Mouse (Mus musculus) right cerebral cortex, adult 18-20 months (tissue): Measurements from ENCODE around the gene Gm49711.
A peak's percentile ranks its signal among the peaks of the same experiment; 100 is the strongest.
"Not testable (repeated sequence)": the region's sequence is repeated elsewhere in the genome, so short reads cannot be mapped to it uniquely, and the experiment has no call there.

Experiments used
- DNase-seq: peaks from one replicate; pipeline ENCODE4 v3.0.0; 2022; ENCODE audit warnings: mixed read lengths

Gene Gm49711

DNA sequence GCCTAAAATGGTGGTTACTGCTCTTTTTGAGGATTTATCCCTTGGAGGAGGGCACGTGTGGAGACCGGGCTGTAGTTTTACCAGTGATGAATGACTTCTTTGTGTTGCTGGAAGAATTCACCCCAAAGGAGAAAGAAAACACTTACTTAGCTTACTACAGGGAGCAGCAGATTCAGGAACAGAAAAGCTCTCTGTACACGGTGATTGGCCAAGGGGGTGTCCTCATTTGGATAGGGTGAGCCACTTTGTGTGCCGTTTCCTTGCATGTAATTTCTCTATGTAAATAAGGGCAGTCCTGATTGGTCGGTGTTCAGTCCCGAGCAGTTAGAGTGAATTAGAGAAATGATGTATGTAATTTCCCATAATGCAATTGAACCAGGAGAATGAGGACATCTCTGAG, 137.0 kb downstream of the Gm49711 start:
- DNase-seq: no peak

DNA sequence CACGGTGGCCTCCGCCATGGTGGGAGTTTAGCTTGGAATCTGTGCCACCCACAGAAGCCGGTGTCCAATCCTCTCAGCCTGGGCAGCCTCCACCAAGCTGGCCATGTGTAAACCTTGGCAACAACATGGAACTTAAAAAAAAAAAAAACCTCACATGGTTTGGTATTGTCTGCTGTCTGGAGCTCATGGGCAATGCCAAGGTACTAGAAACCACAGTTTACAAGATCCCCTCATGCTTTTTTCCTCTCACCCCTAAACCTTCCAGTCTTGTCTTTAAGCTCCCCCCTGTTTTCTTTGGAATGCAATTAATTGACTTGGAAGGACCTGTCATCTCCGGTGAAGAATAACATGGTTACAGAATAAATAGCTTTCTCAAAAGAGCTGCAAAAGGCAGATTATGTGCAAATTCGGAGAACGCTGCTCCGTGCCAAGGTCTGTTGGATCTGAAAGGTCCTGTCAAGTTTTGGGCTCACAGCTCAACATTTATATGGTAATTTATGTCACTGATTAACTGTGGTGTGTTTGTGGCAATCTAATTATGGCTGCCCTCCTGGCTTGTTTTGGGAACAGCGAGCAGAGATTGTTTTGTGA, 138.7 kb downstream of the Gm49711 start:
- DNase-seq: no peak

DNA sequence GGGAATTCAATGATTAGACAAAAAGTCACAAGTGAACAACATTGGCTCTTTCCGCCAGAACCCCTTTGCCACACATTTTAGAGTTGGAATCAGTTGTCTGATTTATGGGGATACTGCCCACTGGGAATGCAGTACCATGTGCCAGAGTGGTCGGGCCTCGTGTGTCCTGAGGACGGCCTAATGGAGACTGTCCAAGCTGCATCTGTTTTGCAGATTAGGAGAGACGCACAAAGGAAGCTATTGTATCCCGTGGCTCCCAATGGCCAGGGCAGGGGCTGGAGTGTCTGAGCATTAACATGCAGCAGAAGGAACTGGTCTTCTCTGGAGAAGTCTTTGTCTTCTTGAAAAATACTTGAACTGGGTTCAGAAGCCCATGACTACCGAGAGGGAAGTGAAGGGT, 142.5 kb downstream of the Gm49711 start:
- peak; percentile 20 for DNase-seq

DNA sequence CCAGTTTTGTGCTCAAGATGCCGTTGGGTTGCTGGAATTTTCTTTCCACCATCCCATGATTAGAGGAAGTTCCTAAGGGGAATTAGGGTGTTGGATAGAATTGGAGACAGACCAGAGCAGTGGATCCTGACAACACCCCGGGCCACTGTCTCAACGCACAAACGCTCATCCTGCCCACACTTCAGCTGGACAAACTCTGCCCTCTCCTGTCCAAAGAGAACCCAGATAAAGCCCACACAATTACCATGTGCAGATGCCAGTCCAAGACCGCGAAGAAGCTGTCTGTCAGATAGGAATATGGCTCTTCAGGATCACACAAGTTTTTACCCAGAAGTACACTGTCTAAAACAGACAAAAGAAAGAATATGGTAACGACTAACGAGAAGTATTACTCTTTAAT, 145.5 kb downstream of the Gm49711 start:
- no peak for DNase-seq

DNA sequence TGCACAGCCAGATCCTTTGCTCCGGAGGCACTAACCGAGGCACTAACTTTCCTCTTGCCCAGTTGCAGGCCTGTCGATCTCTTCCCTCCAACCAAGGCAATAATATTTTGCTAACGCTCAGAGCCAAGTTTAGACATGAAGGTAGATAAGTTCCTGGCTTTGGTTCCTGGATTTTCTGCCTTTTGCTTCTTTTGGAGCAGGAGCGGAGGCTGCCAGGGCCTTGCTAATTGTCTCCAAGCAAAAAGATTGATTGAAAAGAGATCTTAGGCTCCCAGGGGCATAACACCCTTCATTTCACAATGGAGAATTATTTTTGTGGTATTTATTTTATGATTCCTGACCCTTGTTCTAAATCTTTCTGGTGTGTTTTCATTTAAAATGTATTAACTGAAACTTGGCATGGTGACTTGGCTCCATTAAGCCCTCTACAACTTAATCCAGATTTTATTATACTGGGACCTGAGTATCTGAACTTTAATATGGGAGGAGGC, 151.2 kb downstream of the Gm49711 start:
- no peak for DNase-seq

DNA sequence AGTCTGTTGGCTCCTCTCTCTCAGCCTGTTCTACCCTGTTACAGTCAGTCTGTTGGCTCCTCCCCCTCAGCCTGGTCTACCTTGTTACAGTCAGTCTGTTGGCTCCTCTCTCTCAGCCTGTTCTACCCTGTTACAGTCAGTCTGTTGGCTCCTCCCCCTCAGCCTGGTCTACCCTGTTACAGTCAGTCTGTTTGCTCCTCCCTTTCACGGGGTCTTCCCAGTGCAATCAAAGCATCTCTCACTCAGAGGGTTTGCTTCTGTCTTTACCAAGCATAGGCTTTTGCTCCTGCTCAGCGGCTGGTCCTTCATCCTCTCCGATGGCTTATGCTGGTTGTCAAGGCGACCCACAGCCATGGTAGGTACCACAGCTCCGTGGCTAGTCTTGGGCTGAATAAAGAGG, 152.2 kb downstream of the Gm49711 start:
- not testable (repeated sequence) for DNase-seq

DNA sequence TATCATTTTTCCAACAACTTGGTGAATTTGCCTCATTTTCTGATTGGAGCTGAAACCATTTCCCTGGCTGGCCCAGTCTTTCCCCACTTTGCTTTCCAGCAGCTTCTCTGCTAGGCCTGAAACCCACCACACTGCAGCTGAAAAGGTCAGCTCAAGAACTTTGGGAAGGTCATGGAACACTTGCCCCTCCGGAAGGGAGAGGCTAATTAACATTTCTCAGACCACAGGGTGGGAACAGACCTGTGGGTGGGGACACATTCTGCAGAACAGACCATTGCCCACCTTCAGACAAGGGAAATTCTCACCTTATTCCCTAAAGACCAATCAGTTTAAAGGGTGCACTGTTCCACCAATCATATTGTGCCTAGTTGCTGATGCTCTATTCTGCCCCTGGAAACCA, 155.8 kb downstream of the Gm49711 start:
- not testable (repeated sequence) for DNase-seq

DNA sequence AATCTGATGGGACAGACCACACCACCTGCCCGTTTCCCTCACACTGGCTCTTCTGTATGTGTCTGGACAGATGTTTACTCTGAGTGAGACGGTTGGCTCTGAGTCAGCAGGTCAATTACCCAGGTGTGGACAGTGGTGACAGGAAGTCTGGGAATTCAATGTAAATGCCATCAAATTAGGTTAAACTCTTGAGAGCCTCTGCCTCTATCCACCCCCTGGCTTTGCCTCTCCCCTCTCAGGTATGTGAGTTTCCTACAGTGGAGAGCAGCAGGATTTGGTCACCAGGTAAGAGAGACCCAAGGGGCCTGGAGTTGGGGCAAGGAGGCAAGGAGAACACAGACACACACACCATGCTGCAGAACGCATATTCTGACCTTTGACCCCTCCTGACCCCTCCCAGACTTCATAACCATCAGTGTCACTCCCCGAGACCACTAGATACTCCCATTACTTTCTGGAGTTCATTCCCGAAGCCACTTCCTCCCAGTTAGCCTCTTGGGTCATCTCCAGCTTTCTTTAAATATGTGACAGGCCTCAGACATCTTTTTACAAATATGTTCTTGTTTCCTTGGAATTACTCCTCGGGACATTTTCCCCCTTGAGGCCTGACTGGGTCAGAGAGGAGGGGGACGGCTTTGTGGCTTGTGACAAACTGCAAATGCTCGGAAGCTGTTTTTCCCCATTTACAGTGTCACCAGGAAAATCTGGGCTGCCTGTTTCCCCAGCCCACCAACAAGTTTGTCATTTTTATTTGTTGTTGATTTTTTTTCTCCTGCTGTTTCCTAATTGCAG, 157.7 kb downstream of the Gm49711 start:
- DNase-seq: no peak

DNA sequence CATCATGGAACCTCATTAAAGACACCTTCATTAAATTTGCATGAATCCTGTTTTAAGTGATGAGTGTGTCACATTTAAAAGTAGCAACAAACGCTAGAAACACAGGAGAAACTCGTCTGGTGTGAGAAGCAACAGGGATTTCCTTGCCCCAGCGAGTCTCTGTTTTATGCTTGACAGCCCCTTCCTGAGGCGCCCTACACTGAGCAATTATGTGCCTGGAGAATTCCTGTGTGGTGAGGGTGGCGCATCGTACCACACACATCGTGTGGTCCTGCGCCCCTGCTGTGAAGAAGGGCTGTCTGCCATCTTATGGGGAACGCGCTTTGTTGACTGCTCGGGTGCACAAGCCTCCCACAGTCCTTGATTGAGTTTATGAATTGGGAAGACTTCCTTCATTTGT, 162.6 kb downstream of the Gm49711 start:
- DNase-seq: no peak

DNA sequence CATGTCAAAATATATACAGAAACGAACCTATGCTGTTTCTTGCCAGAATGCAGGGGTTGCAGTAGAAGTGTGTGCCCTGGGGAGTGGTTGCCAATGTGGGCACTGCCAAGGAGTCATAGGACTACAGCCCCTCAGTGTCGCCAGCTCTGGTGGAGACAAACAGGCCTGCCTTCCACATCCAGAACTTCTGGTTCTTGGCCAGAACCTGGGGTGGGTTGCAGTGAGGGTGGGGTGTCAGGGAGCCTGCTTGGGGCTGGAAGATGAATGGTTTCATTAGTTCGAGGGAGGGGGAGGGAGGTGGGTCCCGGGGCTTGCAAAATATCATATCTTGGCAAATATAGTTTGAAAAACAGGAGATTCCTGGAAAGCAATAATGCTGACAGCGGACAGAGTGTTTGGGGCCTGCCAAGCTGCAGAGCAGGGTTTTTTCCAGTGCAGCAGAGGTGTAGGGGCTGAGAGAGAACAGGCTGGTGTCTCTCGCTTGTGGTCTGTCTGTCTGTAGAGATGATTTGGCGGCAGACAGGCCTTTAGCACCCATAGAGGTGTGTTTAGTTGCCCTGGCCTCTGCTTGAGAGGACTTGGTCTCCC, 170.3 kb downstream of the Gm49711 start:
- no peak for DNase-seq

DNA sequence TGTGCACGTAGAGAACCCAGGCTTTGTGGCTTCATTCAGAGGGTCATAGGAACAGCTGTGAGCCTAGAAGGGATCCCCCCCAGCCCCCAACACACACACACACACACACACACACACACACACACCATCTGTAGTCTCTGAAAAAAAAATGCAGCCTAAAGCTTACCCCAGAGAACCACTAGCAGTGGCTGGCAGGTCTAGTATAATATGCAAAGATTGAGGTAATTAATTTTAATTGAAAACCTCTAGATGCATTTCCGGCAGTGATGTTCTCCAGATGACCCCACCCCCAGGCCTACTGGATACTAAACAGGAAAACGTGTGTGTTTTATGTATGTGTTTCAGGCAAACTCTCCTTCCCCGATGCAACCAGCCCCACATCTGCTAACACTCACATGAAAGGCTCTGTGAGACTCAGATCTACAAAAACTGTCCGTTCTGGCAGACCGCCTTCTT, 172.4 kb downstream of the Gm49711 start:
- DNase-seq: no peak

DNA sequence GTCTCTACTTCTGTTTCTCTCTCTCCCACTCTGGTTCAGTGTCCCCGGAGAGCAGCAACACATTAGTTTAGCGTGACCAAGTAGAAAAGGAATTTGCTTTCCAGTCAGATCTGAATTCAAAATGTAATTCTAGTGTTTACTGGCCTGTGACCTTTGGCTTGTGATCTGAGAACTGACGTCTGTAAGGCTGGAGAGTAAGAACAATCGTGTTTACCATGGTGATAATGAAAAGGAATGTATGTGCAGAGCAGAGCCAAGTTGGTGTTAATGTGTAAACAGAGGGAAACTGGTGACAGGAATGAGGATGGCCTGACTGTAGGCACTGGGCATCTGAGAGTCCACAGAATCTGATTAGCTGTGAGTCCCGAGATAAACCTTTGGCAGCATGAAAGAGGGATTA, 176.4 kb downstream of the Gm49711 start:
- no peak for DNase-seq

DNA sequence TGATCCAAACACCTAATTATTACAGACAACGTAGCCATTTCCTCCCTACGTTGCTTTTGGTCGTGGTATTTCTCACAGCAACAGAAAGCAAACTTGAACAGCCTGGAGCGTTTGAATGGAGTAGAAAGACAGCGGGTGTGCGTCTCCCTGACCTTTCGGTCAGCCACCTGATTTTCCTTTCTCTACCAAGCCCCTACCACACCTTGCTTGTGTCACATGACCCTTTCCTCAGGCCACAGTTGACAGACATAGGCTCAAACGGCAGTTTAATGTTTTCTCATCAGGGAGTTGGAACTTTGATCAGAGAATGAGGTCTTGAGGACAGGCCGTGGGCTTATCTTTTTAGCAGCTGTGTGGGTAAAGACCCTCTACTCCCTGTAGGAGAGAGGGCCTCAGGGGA, 177.1 kb downstream of the Gm49711 start:
- no peak for DNase-seq
